Mouse (Mus musculus): ENCODE measurements around the gene Zbtb34.
A peak's percentile ranks its signal among the peaks of the same experiment; 100 is the strongest.

The Zbtb34 gene

GRCm38 (mm10) chr2:33446796-33447195 lies 15.7 kb upstream of the Zbtb34 start:
- DNase-seq (ENCODE audit: low spot score in 2 of 2), result no peak

- no peak for DNase-seq (ENCODE audit: low spot score in 2 of 2)
These were observed 14.6 kb upstream of the Zbtb34 start for GRCm38 (mm10) chr2:33445741-33446140.

- no peak for DNase-seq (ENCODE audit: low spot score in 2 of 2)
These were observed 13.7 kb upstream of the Zbtb34 start for GRCm38 (mm10) chr2:33444862-33445261.

GRCm38 (mm10) chr2:33444358-33444757 lies 13.2 kb upstream of the Zbtb34 start:
- DNase-seq (ENCODE audit: low spot score in 2 of 2), result no peak

GRCm38 (mm10) chr2:33442701-33443100 lies 11.6 kb upstream of the Zbtb34 start:
- no peak for DNase-seq (ENCODE audit: low spot score in 2 of 2)

- no peak for DNase-seq (ENCODE audit: low spot score in 2 of 2)
These were observed 9.8 kb upstream of the Zbtb34 start for GRCm38 (mm10) chr2:33440893-33441292.

GRCm38 (mm10) chr2:33439980-33440670 lies 9.0 kb upstream of the Zbtb34 start:
- DNase-seq (ENCODE audit: low spot score in 2 of 2), result no peak

- no peak for DNase-seq (ENCODE audit: low spot score in 2 of 2)
These were observed 8.4 kb upstream of the Zbtb34 start for GRCm38 (mm10) chr2:33439471-33439881.

- no peak for DNase-seq (ENCODE audit: low spot score in 2 of 2)
These were observed 7.3 kb upstream of the Zbtb34 start for GRCm38 (mm10) chr2:33438377-33438776.

- DNase-seq (ENCODE audit: low spot score in 2 of 2), result no peak
These were observed 6.1 kb upstream of the Zbtb34 start for GRCm38 (mm10) chr2:33437184-33437583.

GRCm38 (mm10) chr2:33436035-33436580 lies 5.0 kb upstream of the Zbtb34 start:
- no peak for DNase-seq (ENCODE audit: low spot score in 2 of 2)

- no peak for DNase-seq (ENCODE audit: low spot score in 2 of 2)
These were observed 4.0 kb upstream of the Zbtb34 start for GRCm38 (mm10) chr2:33435036-33435650.

GRCm38 (mm10) chr2:33432877-33433276 lies 1.8 kb upstream of the Zbtb34 start:
- peak; percentile 46 to 61 for DNase-seq (ENCODE audit: low spot score in 2 of 2)

- no peak for DNase-seq (ENCODE audit: low spot score in 2 of 2)
These were observed 898 bp downstream of the Zbtb34 start for GRCm38 (mm10) chr2:33430081-33430770.

- no peak for DNase-seq (ENCODE audit: low spot score in 2 of 2)
These were observed 1.8 kb downstream of the Zbtb34 start for GRCm38 (mm10) chr2:33429339-33429738.

GRCm38 (mm10) chr2:33426640-33427398 lies 4.3 kb downstream of the Zbtb34 start:
- no peak for DNase-seq (ENCODE audit: low spot score in 2 of 2)

GRCm38 (mm10) chr2:33417454-33417853 lies 13.7 kb downstream of the Zbtb34 start:
- no peak for DNase-seq (ENCODE audit: low spot score in 2 of 2)

- no peak for DNase-seq (ENCODE audit: low spot score in 2 of 2)
These were observed 17.1 kb downstream of the Zbtb34 start for GRCm38 (mm10) chr2:33414019-33414418.

- DNase-seq (ENCODE audit: low spot score in 2 of 2), result no peak
These were observed 19.0 kb downstream of the Zbtb34 start for GRCm38 (mm10) chr2:33412111-33412510.

GRCm38 (mm10) chr2:33403511-33404003 lies 27.6 kb downstream of the Zbtb34 start:
- no peak for DNase-seq (ENCODE audit: low spot score in 2 of 2)

GRCm38 (mm10) chr2:33402638-33403037 lies 28.5 kb downstream of the Zbtb34 start:
- no peak for DNase-seq (ENCODE audit: low spot score in 2 of 2)

GRCm38 (mm10) chr2:33402236-33402635 lies 28.9 kb downstream of the Zbtb34 start:
- DNase-seq (ENCODE audit: low spot score in 2 of 2), result peak in 1 of 2 experiments; percentile 31

Data from natural killer cell, adult 2 months (primary cell).